Mouse (Mus musculus) liver, adult 2 months (tissue): ENCODE measurements at regions not wholly inside any gene's neighbourhood (a gene's known extent, or its start where the extent isn't known, plus 50 kb on each side); places are given as distances from the start of the nearest gene placed in this dataset.

Source experiments
- CTCF ChIP-seq: fragments of 200-500 bp; IDR thresholded peaks from 2 replicates; pipeline ENCODE4 v1.5.1; 2011; ENCODE audit warnings: low read depth, low read length, control low read depth
- POLR2A ChIP-seq: fragments of 200-500 bp; IDR thresholded peaks from 2 replicates; pipeline ENCODE4 v1.6.1; 2011; ENCODE audit warnings: low read length, control low read depth; ENCODE audit not compliant: insufficient read depth; ENCODE audit errors: extremely low read depth

GRCm38 (mm10) chr10:111626009-111626408, 119.9 kb downstream of the Phlda1 start:
- TF ChIP-seq CTCF (no peak), POLR2A (no peak)
